Mouse (Mus musculus) ES-Bruce4 (cell line): ENCODE measurements around the gene Zfp790.

Source experiments
- CTCF ChIP-seq: IDR thresholded peaks from one replicate; pipeline ENCODE4 v1.8.1; 2011; ENCODE audit warnings: low read depth, low read length
- EP300 ChIP-seq: IDR thresholded peaks from 2 replicates; pipeline ENCODE4 v1.6.1; 2011; ENCODE audit warnings: low read depth, low read length; ENCODE audit not compliant: insufficient read depth
- POLR2A ChIP-seq: IDR thresholded peaks from one replicate; pipeline ENCODE4 v1.8.1; 2011; ENCODE audit warnings: low read length; ENCODE audit not compliant: insufficient read depth

GRCm38 (mm10) chr7:29836816-29837215, 20.9 kb downstream of the Zfp790 start:
- TF ChIP-seq POLR2A = no peak
- TF ChIP-seq CTCF = no peak
- no peak for TF ChIP-seq EP300
